Mouse (Mus musculus): ENCODE data around the gene Aplnr.

The Aplnr gene

DNA sequence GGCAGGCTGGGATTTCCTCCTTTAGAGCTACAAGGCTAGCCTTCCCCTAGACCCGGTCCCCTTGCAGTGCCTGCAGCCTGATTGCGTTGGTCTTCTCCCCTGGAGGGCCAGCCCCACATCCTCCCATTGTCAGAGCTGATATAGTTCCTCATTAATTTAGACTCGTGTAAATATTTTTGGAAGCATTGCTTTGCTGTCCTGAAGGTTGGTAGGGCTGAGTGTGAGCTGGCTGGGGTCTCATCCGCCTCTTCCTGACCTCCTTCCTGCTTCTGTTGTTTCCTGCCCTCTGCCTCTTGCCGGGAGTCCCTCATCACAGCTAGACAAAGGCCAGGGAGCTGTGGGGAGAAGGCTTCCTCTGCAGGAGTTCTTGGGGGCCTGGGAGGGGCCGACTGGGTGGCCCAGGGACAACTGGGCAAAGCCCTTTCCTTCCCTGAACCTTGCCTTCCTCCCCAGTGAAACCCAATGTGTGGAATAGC lies 6.5 kb upstream of the Aplnr start:
- TF ChIP-seq GATA4 (IDR thresholded peaks at IDR 0.05; ENCODE audit: insufficient replicate concordance, low read length), result peak; percentile 83; the same call in 1 of the 2 replicates

DNA sequence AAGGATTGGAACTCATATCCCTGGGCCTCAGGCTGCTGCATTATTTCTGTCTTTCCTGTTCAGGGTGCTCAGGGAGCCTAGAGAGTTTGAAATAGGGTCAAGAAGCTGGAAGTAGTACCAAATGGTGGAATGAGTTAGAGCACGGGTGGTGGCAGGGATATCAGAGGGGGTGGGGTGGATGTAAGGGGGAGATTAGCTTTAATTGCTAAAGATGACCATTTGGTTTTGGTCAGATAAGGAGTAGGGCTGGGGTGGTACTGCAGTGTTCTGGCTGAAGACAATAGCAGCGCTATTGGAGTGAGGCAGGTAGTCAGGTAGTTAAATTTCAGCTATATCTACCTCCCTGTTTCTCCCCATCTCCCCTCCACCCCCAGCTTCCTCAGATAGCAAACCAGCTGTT lies 4.8 kb upstream of the Aplnr start:
- no peak for TF ChIP-seq GATA4 (IDR thresholded peaks at IDR 0.05; ENCODE audit: insufficient replicate concordance, low read length)

DNA sequence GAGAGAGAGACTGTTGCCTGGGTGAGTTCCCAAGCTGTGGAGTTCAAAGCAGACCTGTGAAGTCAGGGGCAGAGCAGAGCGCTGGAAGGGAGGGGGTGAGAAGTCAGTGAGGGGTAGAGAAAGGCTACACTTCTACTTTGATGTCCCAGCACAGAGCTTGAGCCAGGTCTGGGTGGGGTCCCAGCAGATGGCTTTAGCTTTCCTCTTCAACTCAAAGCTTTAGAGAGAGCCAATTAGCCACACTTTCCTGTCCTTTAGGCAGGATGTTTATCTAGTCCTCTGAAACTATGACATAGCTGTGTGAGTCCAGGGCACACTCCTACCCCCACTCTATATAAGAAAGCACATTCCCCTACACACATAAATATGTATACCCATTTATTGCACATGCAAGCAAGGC lies 4.3 kb upstream of the Aplnr start:
- TF ChIP-seq GATA4 (IDR thresholded peaks at IDR 0.05; ENCODE audit: insufficient replicate concordance, low read length), result no peak

DNA sequence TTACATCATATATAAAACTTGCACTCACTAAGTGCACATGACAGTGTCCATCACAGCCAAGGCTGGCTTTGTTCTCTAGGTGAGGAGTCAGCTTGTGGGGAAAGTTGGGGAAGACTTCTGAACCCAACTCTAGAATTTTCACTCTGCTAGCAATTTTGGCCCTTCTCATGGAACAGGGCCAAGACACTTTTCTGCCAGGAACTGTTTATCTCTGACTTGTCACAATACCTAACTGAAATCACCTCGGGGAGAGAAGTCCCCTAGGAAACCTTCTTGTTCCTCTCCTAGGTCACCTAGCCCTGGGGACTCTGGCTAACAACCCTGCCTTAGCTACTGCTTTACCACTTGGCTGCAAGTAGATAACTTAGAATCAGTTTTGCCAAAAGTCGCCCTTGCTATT lies 3.8 kb upstream of the Aplnr start:
- no peak for TF ChIP-seq GATA4 (IDR thresholded peaks at IDR 0.05; ENCODE audit: insufficient replicate concordance, low read length)

DNA sequence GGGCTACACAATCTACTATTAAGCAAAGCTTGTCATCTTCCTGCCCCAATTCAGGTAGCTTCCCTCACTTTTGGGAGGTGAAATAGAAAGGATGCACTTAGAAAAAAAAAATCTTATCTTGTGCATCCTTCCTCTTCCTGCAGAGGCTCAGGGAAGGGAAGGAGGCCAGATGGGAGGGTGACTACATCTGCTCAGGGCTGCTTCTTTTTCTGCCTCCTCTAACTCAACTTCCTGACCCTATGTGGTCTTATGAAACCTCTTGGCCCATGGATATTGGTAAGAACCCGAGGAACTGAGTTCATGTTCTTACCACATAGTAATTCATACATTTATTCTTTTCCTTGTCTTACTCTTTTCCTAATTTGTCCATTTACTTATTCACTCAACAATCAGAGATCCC lies 926 bp upstream of the Aplnr start:
- TF ChIP-seq GATA4 (IDR thresholded peaks at IDR 0.05; ENCODE audit: insufficient replicate concordance, low read length), result no peak

DNA sequence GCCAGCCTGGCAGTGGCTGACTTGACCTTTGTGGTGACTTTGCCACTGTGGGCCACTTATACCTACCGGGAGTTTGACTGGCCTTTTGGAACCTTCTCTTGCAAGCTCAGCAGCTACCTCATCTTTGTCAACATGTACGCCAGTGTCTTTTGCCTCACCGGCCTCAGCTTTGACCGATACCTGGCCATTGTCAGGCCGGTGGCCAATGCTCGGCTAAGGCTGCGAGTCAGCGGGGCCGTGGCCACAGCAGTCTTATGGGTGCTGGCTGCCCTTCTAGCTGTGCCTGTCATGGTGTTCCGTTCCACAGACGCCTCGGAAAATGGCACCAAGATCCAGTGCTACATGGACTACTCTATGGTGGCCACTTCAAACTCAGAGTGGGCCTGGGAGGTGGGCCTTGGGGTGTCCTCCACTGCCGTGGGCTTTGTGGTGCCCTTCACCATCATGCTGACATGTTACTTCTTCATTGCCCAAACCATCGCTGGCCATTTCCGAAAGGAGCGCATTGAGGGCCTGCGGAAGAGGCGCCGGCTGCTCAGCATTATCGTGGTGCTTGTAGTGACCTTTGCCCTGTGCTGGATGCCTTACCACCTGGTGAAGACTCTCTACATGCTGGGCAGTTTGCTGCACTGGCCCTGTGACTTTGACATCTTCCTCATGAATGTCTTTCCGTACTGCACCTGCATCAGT lies 951 bp downstream of the Aplnr start:
- no peak for TF ChIP-seq GATA4 (IDR thresholded peaks at IDR 0.05; ENCODE audit: insufficient replicate concordance, low read length)

DNA sequence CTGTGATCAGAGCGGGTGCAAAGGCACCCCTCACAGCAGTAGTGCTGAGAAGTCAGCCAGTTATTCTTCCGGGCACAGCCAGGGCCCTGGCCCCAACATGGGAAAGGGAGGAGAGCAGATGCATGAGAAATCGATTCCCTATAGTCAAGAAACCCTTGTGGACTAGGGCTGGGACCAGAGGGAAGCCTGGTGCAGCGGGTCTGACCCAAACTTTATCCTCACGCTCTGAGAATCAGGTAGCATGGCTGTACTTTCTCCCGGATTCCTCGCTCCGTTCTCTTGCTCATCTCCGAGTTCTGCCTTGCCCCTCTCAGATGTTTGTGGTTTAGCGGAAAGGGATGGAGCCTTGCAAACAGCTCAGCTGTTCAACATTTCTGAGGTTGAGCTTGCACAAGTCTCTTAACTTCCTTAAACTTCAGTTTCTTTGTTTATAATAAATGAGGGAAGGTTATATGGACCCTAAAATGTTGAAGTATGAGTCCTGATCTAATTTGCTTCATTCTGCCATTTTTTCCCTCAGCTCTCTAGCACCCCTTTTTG lies 1.6 kb downstream of the Aplnr start:
- TF ChIP-seq GATA4 (IDR thresholded peaks at IDR 0.05; ENCODE audit: insufficient replicate concordance, low read length), result no peak

DNA sequence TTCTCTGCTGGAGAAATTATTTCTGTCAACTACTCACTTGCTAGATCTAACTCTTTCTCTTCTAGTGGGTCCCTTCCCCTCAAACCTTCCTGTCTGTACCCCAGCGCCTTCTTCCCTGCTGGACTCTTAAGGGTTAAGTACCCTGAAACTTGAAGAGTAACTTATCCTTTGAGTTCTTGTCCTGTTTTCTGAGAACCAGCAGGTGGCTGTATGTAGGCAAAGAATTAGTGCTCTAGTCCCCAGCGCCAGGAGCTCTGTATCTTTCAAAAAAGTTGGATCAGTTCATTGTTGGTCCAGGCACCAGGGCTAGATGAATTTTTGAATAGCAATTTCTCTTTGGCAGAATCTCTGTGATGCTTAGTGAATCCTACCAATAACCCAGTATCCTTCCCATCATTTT lies 2.1 kb downstream of the Aplnr start:
- TF ChIP-seq GATA4 (IDR thresholded peaks at IDR 0.05; ENCODE audit: insufficient replicate concordance, low read length), result no peak

DNA sequence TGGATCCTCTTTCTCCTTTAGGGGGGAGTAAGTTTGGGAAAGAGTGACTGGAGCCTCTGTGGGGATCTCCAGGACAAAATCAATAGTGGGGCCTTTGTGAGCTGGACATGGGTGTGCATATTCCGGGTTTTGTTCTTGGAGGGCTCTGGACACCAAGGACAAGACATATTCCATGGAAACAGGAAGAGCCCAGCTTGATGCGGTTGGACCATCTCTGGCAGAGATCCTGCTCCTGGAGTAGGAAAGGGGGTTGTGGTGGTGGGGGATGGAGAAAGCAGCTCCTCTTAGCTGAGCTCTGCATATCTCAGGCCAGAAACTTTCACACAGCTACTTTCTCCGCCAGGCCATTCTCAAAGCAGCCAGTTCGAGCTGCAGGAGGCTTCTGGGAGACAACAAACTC lies 3.4 kb downstream of the Aplnr start:
- no peak for TF ChIP-seq GATA4 (IDR thresholded peaks at IDR 0.05; ENCODE audit: insufficient replicate concordance, low read length)

DNA sequence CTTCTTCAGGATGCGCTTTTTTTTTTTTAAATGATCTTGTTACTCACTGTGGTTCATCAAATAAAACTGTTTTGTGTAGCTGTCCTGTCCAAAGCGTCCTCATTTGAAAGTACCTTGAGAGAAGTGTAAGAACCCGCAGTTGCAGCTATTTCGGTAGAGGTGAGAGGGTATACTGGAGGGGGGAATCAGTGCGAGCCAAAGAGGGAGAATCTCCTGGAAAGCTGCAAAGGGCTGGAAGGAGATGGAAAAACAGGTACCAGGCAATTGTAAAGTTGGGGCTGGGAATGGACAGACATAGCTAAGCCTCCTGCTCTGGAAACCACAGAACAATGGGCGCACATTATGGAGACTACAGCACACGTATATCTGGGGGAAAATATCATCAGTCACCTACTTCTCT lies 3.8 kb downstream of the Aplnr start:
- TF ChIP-seq GATA4 (IDR thresholded peaks at IDR 0.05; ENCODE audit: insufficient replicate concordance, low read length), result no peak

DNA sequence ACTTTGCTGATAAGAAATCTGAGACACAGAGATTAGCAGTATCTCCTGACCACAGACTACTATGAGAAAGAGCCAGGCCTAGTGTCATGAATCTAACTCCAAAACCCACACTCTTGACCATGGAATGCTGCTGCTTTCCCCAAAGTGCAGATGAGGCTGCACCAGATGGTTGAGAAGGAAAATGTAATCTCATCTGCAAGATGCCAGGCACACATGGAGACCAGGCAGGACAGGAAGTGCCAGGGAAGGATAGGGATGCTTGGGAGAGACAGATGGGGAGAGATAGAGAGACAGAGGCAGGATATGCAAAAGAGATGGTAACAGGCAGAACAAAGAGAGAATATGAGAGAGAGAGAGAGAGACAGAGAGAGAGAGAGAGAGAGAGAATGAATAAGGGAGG lies 4.8 kb downstream of the Aplnr start:
- TF ChIP-seq GATA4 (IDR thresholded peaks at IDR 0.05; ENCODE audit: insufficient replicate concordance, low read length), result no peak

DNA sequence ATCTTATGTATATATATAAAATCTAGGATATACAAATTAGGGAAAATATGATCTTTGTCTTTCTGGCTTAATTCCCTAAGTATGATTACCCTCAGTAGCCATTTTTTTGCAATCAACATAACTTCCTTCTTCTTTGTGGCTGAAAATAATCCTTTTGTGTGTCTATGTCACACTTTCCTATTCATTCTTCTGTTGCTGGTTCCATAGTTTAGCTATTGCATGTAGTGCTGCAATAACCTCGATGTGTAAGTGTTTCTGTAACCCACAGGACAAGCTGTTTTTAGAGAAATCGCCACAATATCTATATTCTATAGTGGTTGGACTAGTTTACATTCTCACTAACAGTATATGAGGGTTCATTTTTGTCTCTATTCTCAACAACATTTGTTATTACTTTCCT lies 8.9 kb downstream of the Aplnr start:
- TF ChIP-seq GATA4 (IDR thresholded peaks at IDR 0.05; ENCODE audit: insufficient replicate concordance, low read length), result no peak

DNA sequence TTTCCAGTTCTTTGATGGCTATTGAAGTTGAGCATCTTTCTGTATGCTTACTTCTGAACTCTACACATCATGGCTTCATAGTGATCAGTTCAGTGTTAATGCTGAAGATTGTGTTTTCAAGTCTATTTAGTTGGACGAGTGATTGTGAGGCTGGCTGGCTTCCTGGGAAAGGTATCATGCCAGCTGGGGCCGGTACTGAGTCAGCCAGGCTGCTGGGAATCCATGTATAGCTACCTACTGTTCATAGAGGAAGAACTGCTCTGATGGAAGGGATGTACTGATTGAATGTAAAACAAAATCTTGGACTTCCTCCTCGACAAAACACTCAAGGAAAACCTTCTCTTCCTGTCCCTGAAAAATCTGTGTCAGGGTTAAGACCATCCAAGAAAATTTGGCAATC lies 9.3 kb downstream of the Aplnr start:
- no peak for TF ChIP-seq GATA4 (IDR thresholded peaks at IDR 0.05; ENCODE audit: insufficient replicate concordance, low read length)

DNA sequence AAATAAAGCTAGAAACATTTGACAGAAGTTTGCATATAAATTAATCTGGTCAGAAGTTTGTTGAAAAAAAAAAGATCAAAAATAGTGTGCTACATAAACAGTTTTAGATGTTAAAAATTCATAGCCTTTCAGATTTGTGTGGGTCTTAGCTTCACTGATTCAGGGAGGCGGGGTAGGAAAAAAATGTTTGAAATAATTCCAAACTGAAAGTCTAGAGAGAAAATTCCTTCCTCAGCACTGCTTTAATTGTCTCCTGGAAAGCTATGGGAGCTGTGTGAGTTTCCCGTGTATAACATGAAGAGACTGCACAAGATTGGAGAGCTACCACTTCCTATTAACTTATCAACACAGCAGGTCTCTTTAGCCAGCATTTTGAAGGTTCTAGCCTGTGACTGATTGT lies 11.5 kb downstream of the Aplnr start:
- TF ChIP-seq GATA4 (IDR thresholded peaks at IDR 0.05; ENCODE audit: insufficient replicate concordance, low read length), result no peak

DNA sequence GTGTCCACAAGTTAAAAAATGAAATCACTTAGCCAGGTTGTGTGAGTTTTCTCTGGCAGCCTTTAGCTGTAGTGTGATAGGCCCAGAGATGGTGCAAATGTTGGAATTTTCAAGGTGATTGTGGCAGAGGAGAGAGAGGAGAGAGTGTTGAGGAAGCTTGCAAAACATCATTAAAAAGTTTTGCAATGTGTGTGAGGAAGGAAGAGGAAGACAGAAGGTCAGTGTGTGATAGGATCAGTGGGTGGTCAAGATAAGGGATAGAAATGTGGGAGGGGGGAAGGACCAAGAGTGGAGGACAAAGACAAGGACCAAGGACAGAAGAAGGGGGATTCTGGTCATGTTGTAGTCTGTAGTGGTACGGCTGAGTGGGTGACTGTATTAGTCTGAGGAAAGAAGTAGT lies 14.3 kb downstream of the Aplnr start:
- no peak for TF ChIP-seq GATA4 (IDR thresholded peaks at IDR 0.05; ENCODE audit: insufficient replicate concordance, low read length)

DNA sequence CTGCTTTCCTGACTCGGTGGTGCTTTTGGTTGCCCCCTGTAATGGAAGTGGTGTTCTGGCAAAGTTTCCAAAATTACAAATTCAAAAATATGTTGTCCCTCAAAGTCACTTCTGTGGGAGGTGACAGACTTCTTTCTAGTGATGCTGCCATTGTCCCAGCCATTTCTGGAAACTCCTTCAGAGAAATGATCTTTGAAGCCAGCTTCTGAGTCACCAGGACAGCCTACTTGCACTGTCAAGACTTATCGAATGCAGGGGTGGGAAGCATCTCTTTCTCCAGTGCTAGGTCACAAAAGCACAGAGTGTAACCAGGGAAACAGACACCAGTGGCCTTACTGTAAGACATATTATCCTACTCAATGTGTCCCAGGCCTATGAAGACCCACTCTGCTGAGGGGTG lies 15.2 kb downstream of the Aplnr start:
- TF ChIP-seq GATA4 (IDR thresholded peaks at IDR 0.05; ENCODE audit: insufficient replicate concordance, low read length), result no peak

DNA sequence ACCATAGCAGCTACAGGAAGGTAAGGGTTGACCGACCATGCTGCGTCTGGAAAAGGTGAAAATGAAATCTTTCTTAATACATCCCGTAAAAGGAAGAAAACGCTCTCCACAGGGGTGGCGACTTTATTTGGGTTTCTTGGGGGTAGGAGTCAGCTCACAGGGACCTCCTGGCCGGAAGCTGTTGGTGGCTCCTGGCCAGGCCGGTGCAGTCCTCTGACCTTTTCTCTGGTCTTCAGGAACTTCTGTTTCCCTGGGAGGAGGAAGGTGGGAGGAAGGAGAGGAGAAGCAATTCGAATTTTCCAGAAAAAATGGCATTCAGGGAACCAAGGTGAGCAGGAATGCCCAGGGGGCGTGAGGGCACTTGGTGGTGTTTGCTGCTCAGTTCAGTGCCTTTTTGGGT lies 19.3 kb downstream of the Aplnr start:
- no peak for TF ChIP-seq GATA4 (IDR thresholded peaks at IDR 0.05; ENCODE audit: insufficient replicate concordance, low read length)
